Mouse (Mus musculus) liver, adult 10 weeks (tissue): ENCODE data around the gene Trim45. TPM values are rescaled to one million over a fixed set of nuclear protein-coding genes. Genes with fewer than 3 reads are reported as not detected.

ENCODE experiments used
- polyA plus RNA-seq: library from polyadenylated mRNA; stranded (reverse); fragments of 350-450 nt; fragmentation: Illumina TruSeq; extraction: RNeasy Lipid Tissue Mini Kit (QIAGEN cat#74804); gene quantifications from one replicate; pipeline ENCODE4 v1.2.3, GENCODE M21; 2014; ENCODE audit warnings: low read depth, low replicate concordance

Gene Trim45
- 0.11 TPM for polyA plus RNA-seq

DNA sequence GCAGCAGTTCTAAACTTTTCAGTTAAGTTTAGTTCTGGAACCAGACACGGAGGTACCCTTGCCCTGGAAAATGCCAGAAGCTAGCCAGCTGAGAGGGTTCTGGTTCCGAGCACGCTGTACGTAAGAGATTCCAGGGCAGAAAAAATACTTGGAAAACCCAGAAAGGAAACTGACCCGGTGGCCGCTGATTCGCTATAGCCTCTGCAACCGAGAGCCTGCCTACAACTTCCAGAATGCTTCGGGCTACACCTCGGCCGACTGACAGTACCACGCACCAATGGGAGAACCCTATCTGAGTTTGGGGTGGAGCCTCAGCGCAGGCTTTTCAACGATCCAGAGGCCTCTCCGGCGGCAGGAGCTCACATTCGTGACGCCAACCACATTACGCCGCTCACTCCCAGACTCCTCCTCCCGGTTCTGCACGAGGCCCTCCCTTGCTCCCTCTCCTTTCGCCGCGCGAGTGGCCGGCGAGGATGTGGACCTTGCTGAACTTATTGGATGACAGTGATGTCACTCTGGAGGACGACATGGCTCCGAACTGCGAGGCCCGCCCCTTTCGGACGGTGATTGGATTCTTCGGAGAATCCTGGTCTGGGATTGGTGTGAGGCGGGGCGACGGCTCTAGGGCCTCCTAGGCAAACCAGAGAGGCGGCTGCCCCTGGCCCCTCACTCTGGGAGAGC is at the start of gene Trim45:
TSS of gene Trim45 (plus strand) at position 378 of the 681 bp plus-strand sequence.

DNA sequence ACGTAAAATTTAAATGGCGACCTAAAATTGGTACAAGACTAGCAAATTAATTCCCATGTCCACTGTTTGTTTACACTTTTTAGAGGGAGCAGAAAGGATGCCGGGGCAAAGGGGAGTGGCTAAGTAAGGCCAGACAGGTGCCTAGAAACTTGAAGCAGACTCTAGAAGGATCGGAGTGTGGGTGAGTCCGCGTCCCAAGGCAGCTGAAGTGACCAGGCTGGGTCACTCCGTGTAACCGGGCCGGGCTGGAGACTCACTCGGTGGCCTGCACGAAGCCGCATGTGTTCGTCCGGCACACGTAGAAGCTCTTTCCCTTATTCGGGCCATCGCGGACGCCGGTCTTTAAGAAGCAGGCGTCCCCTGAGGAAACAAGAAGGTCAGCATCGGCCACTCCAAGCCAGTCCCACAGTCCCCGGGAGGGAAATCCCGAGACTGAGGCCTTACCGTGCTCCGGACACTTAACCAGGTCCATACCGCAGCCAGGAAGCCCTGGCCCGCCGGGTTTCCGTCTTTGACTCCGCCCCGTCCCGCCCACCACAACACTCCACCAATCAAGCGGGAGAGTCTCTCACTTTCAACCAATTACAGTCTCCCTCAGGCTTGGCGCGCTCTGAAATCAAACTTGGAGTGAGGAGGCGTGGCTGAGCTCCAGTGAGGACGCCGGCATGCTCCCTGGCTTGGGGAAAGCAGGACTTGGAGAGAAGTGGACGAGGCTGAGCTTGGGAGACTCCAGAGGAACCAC is 47.3 kb downstream of the Trim45 start, which contains the start of gene Ttf2:
TSS of gene Ttf2 (minus strand) at position 488 of the 742 bp plus-strand sequence.

Other genes starting within 250 kb of the Trim45 start
- 23.4 TPM for gene Man1a2, start 236.7 kb upstream of the Trim45 start, polyA plus RNA-seq
- gene Vtcn1, start 96.7 kb upstream of the Trim45 start, polyA plus RNA-seq: 2.3 TPM
- 1.5 TPM for gene Ttf2, start 47.5 kb downstream of the Trim45 start, polyA plus RNA-seq
- not detected for gene Cd101, start 107.4 kb downstream of the Trim45 start, polyA plus RNA-seq
- 1.1 TPM for gene Ptgfrn, start 188.1 kb downstream of the Trim45 start, polyA plus RNA-seq